Mouse (Mus musculus): ENCODE measurements around the gene Lrig2. TPM values are rescaled to one million over a fixed set of nuclear protein-coding genes. Genes with fewer than 3 reads are reported as not detected.

Lrig2 gene
- total RNA-seq, 2 experiments from 2014 or later, result 9.8 to 10.7 TPM

Other genes with a start within 250 kb of the Lrig2 start
- gene Slc16a1, start 126.8 kb upstream of the Lrig2 start, total RNA-seq (2021), result 100 to 1,000 TPM; 166 to 175 TPM

Data from heart, postnatal 25 days (tissue).